Mouse (Mus musculus): ENCODE results near the gene Adra2b. TPM values are rescaled to one million over a fixed set of nuclear protein-coding genes. Genes with fewer than 3 reads are reported as not detected.

Adra2b gene
- polyA plus RNA-seq, 1 experiment from 2014 or later: 0.45 TPM

GRCm38 (mm10) chr2:127394606-127395161 is 31.7 kb downstream of the Adra2b start:
- Histone ChIP-seq H3K9me3 (no peaks in the 10 kb centered on the region), H3K4me2 (replicated peaks) (no peak overlapping the region), H3K27me3 (no peaks in the 10 kb centered on the region), H3K27ac (no peak overlapping the region), H3K36me3 (no peaks in the 10 kb centered on the region), H3K4me1 (no peaks in the 10 kb centered on the region), H3K9ac (no peak overlapping the region), H3K4me3 (no peak overlapping the region)
- WGBS: 67% methylated on average over 5 of the region's 5 CpGs
- no peak for ATAC-seq (ENCODE audit: low FRiP score, low read depth)

- H3K4me3 ChIP-seq: no peak overlapping the region
- H3K27me3 ChIP-seq: no peaks in the 10 kb centered on the region
- H3K36me3 ChIP-seq: no peaks in the 10 kb centered on the region
- no peak overlapping the region for H3K9ac ChIP-seq
- 91% methylated on average over 7 of the region's 7 CpGs for WGBS
- H3K9me3 ChIP-seq: no peaks in the 10 kb centered on the region
- no peak for ATAC-seq (ENCODE audit: low FRiP score, low read depth)
- H3K4me1 ChIP-seq: peaks cover 6% of the 10 kb centered on the region; the same call in 1 of the 2 replicates
- H3K4me2 ChIP-seq (replicated peaks): no peak overlapping the region
- no peak overlapping the region for H3K27ac ChIP-seq
Measured at GRCm38 (mm10) chr2:127398738-127399137, 35.7 kb downstream of the Adra2b start.

GRCm38 (mm10) chr2:127411126-127411525 is 48.1 kb downstream of the Adra2b start:
- no peaks in the 10 kb centered on the region for H3K4me1 ChIP-seq
- H3K9ac ChIP-seq: no peak overlapping the region
- 74% methylated on average over 6 of the region's 6 CpGs for WGBS
- no peak overlapping the region for H3K4me3 ChIP-seq
- H3K36me3 ChIP-seq: no peaks in the 10 kb centered on the region
- no peak for ATAC-seq (ENCODE audit: low FRiP score, low read depth)
- no peaks in the 10 kb centered on the region for H3K27me3 ChIP-seq
- H3K9me3 ChIP-seq: no peaks in the 10 kb centered on the region
- H3K27ac ChIP-seq: no peak overlapping the region
- H3K4me2 ChIP-seq (replicated peaks): no peak overlapping the region

- H3K4me3 ChIP-seq: no peak overlapping the region
- no peak overlapping the region for H3K4me2 ChIP-seq (replicated peaks)
- H3K4me1 ChIP-seq: no peaks in the 10 kb centered on the region
- no peaks in the 10 kb centered on the region for H3K36me3 ChIP-seq
- no peaks in the 10 kb centered on the region for H3K9me3 ChIP-seq
- WGBS: 74% methylated on average over 10 of the region's 10 CpGs
- H3K27me3 ChIP-seq: no peaks in the 10 kb centered on the region
- no peak overlapping the region for H3K27ac ChIP-seq
- ATAC-seq (ENCODE audit: low FRiP score, low read depth): no peak
- no peak overlapping the region for H3K9ac ChIP-seq
Measured at GRCm38 (mm10) chr2:127415806-127416205, 52.8 kb downstream of the Adra2b start.

GRCm38 (mm10) chr2:127416706-127417105 is 53.7 kb downstream of the Adra2b start:
- Histone ChIP-seq H3K4me3 (no peak overlapping the region), H3K27ac (no peak overlapping the region), H3K36me3 (no peaks in the 10 kb centered on the region), H3K9ac (no peak overlapping the region), H3K9me3 (no peaks in the 10 kb centered on the region), H3K27me3 (no peaks in the 10 kb centered on the region), H3K4me1 (no peaks in the 10 kb centered on the region), H3K4me2 (replicated peaks) (no peak overlapping the region)
- 54% methylated on average over 3 of the region's 3 CpGs for WGBS
- no peak for ATAC-seq (ENCODE audit: low FRiP score, low read depth)

Other genes with a start within 250 kb of the Adra2b start
- gene Ncaph, start 229.3 kb upstream of the Adra2b start, polyA plus RNA-seq (2015; fragmentation: Nextera tagmentation; extraction: Ambion mirVana): 81.7 and 83.1 TPM in 2 replicates
- 27.6 and 30.1 TPM in 2 replicates for gene Itpripl1, start 219.8 kb upstream of the Adra2b start, polyA plus RNA-seq (2015; fragmentation: Nextera tagmentation; extraction: Ambion mirVana)
- gene 1810024B03Rik, start 154.9 kb upstream of the Adra2b start, polyA plus RNA-seq (2015; fragmentation: Nextera tagmentation; extraction: Ambion mirVana): 2.3 and 2.4 TPM in 2 replicates
- gene Snrnp200, start 154.8 kb upstream of the Adra2b start, polyA plus RNA-seq (2015; fragmentation: Nextera tagmentation; extraction: Ambion mirVana): 66.9 and 70.0 TPM in 2 replicates
- gene Ciao1, start 115.4 kb upstream of the Adra2b start, polyA plus RNA-seq (2015; fragmentation: Nextera tagmentation; extraction: Ambion mirVana): 65.6 and 67.2 TPM in 2 replicates
- 30.8 and 32.2 TPM in 2 replicates for gene Tmem127, start 115.3 kb upstream of the Adra2b start, polyA plus RNA-seq (2015; fragmentation: Nextera tagmentation; extraction: Ambion mirVana)
- 63.8 and 64.1 TPM in 2 replicates for gene Stard7, start 93.0 kb upstream of the Adra2b start, polyA plus RNA-seq (2015; fragmentation: Nextera tagmentation; extraction: Ambion mirVana)
- 4.4 and 4.6 TPM in 2 replicates for gene Dusp2, start 27.0 kb upstream of the Adra2b start, polyA plus RNA-seq (2015; fragmentation: Nextera tagmentation; extraction: Ambion mirVana)
- gene Astl, start 24.6 kb upstream of the Adra2b start, polyA plus RNA-seq (2015; fragmentation: Nextera tagmentation; extraction: Ambion mirVana): 0.06 and 0.14 TPM in 2 replicates
- 0.14 and 0.32 TPM in 2 replicates for gene Gpat2, start 62.0 kb downstream of the Adra2b start, polyA plus RNA-seq (2015; fragmentation: Nextera tagmentation; extraction: Ambion mirVana)
- 22.8 and 24.9 TPM in 2 replicates for gene Fahd2a, start 81.4 kb downstream of the Adra2b start, polyA plus RNA-seq (2015; fragmentation: Nextera tagmentation; extraction: Ambion mirVana)
- 1.2 and 1.5 TPM in 2 replicates for gene Kcnip3, start 158.9 kb downstream of the Adra2b start, polyA plus RNA-seq (2015; fragmentation: Nextera tagmentation; extraction: Ambion mirVana)
- gene Prom2, start 178.3 kb downstream of the Adra2b start, polyA plus RNA-seq (2015; fragmentation: Nextera tagmentation; extraction: Ambion mirVana): 1.8 and 2.3 TPM in 2 replicates
- gene Zfp661, start 223.9 kb downstream of the Adra2b start, polyA plus RNA-seq (2015; fragmentation: Nextera tagmentation; extraction: Ambion mirVana): 5.2 and 6.1 TPM in 2 replicates
- gene Mrps5, start 224.0 kb downstream of the Adra2b start, polyA plus RNA-seq (2015; fragmentation: Nextera tagmentation; extraction: Ambion mirVana): 136 and 145 TPM in 2 replicates